In genomic region chr19:6392743-6393393, GRCm38 (mm10) we compare ENCODE assay signal across 10 mouse cellular contexts. TPM values are rescaled to one million over a fixed set of nuclear protein-coding genes. Genes with fewer than 3 reads are reported as not detected.
DNase-seq lines count a peak whose midpoint lies in the region; ATAC-seq and TF ChIP-seq lines count a peak whose summit lies in the region.
"Had no signal": no experiment of that assay in that cellular context is flagged by ENCODE, and none has a peak within 500 bp of the region (broad histone marks: within the 10 kb centered on the region; RNA-seq: fewer than 3 reads in every experiment).

No protein-coding gene starts in this region.

- TF ChIP-seq CTCF in heart, adult 2 months (IDR thresholded peaks at IDR 0.05): peak; percentile 62
- TF ChIP-seq CTCF in lung, embryonic 14.5 days (IDR thresholded peaks at IDR 0.05; ENCODE audit: low read depth): peak; percentile 46

- peaks cover 3% of the 10 kb centered on the region; the same call in 1 of the 2 replicates for H3K36me3 ChIP-seq in heart, adult 2 months (ENCODE audit: control insufficient read depth, insufficient read depth, low read length)
- H3K36me3 ChIP-seq in lung, embryonic 14.5 days (ENCODE audit: insufficient read depth): no peaks in the 10 kb centered on the region
- H3K36me3 ChIP-seq: limb, embryonic 12.5 days had no signal

- DNase-seq in heart, adult 2 months: no peak
- no peak for DNase-seq in heart, postnatal 36 days
- DNase-seq in lung, embryonic 14.5 days: no peak
- DNase-seq in lung, postnatal 4 days: no peak
- peak; percentile 73 for DNase-seq in ES-CJ7 (ENCODE audit: low read depth, low spot score)
- DNase-seq in Muller cell, postnatal 12 days (ENCODE audit: inconsistent ontology term): no peak
- no peak for DNase-seq in cerebellum, adult 8-10 months
- DNase-seq: heart, postnatal 10 days had no signal

- TF ChIP-seq POLR2A in heart, adult 2 months (IDR thresholded peaks at IDR 0.05; ENCODE audit: insufficient read depth, low read depth, low read length): no peak

- TF ChIP-seq EP300 in heart, adult 2 months (IDR thresholded peaks at IDR 0.05; ENCODE audit: insufficient read depth, low read depth, low read length): no peak

- WGBS in heart, adult 2 months: 91% methylated on average over 14 of the region's 14 CpGs
- 90% methylated on average over 14 of the region's 14 CpGs for WGBS in lung, embryonic 14.5 days

- H3K4me1 ChIP-seq in heart, adult 2 months (ENCODE audit: control insufficient read depth, insufficient read depth, low read length): no peaks in the 10 kb centered on the region; the same call in 1 of the 2 replicates
- no peaks in the 10 kb centered on the region for H3K4me1 ChIP-seq in lung, embryonic 14.5 days (ENCODE audit: insufficient read depth)

- H3K9me3 ChIP-seq in lung, embryonic 14.5 days (ENCODE audit: low read depth, low read length): no peaks in the 10 kb centered on the region
- H3K9me3 ChIP-seq: limb, embryonic 12.5 days had no signal

- no peak overlapping the region for H3K4me3 ChIP-seq in heart, adult 2 months
- H3K4me3 ChIP-seq in lung, embryonic 14.5 days (ENCODE audit: low read depth, low read length): no peak overlapping the region
- H3K4me3 ChIP-seq: limb, embryonic 12.5 days had no signal

- intact Hi-C loops in heart, adult 2 months (cut with DNase I): no loop called here
- intact Hi-C loops in heart, postnatal 36 days (cut with DNase I): no loop called here

- no peak overlapping the region for H3K4me2 ChIP-seq in lung, embryonic 14.5 days
- H3K4me2 ChIP-seq: limb, embryonic 12.5 days had no signal

- no peak overlapping the region for H3K9ac ChIP-seq in heart, adult 2 months (ENCODE audit: low read depth, low read length)
- no peak overlapping the region for H3K9ac ChIP-seq in lung, embryonic 14.5 days
- H3K9ac ChIP-seq: limb, embryonic 12.5 days had no signal

- H3K27me3 ChIP-seq in heart, adult 2 months (ENCODE audit: control insufficient read depth, insufficient read depth, low read length): no peaks in the 10 kb centered on the region
- 0 out of 2 replicates have a peak, but pooled peaks cover under 1% of the 10 kb centered on the region for H3K27me3 ChIP-seq in lung, embryonic 14.5 days (ENCODE audit: insufficient read depth, low read length)

- no peak for ATAC-seq in lung, embryonic 14.5 days (ENCODE audit: insufficient read depth)
- peak; percentile 42; the same call in 1 of the 2 replicates for ATAC-seq in megakaryocyte, adult 5-6 weeks (ENCODE audit: poor library complexity, severe bottlenecking)

- H3K27ac ChIP-seq in heart, adult 2 months: no peak overlapping the region
- no peak overlapping the region for H3K27ac ChIP-seq in lung, embryonic 14.5 days (ENCODE audit: low read depth)
- H3K27ac ChIP-seq: limb, embryonic 12.5 days had no signal

- H3K79me2 ChIP-seq in heart, adult 2 months (replicated peaks; ENCODE audit: control insufficient read depth, insufficient read depth, low read length): no peaks in the 10 kb centered on the region

RNA-seq across cellular contexts. Expression of gene Rasgrp2, which starts 6.3 kb away (rescaled TPM):
- total RNA-seq in heart, adult 2 months (2021): 10 to 100 TPM; 43.3 to 48.0 TPM
- polyA plus RNA-seq in heart, adult 2 months (2012; rRNA removed): 90.1 and 97.2 TPM in 2 replicates
- total RNA-seq in heart, postnatal 36 days (2021): 10 to 100 TPM; 38.8 to 57.2 TPM
- polyA plus RNA-seq in lung, embryonic 14.5 days (2014; fragmentation: Nextera tagmentation; extraction: Ambion mirVana): 34.8 and 35.1 TPM in 2 replicates
- 213 and 232 TPM in 2 replicates for total RNA-seq in megakaryocyte, adult 5-6 weeks (2015)
- total RNA-seq in megakaryocyte, adult 5-6 weeks (2017): 195 and 214 TPM in 2 replicates

RNA-seq across cellular contexts. Expression of gene Pygm, which starts 8.7 kb away (rescaled TPM):
- 1,000 to 10,000 TPM; 1,101 to 1,298 TPM for total RNA-seq in heart, adult 2 months (2021)
- 1,120 and 1,632 TPM in 2 replicates for polyA plus RNA-seq in heart, adult 2 months (2012; rRNA removed)
- total RNA-seq in heart, postnatal 36 days (2021): 1,000 to 10,000 TPM; 1,171 to 1,191 TPM
- 6.1 and 9.3 TPM in 2 replicates for polyA plus RNA-seq in lung, embryonic 14.5 days (2014; fragmentation: Nextera tagmentation; extraction: Ambion mirVana)
- total RNA-seq in megakaryocyte, adult 5-6 weeks (2015): 0.80 and 3.2 TPM in 2 replicates
- 0.11 and 0.12 TPM in 2 replicates for total RNA-seq in megakaryocyte, adult 5-6 weeks (2017)

RNA-seq across cellular contexts. Expression of gene Nrxn2, which starts 25.7 kb away (rescaled TPM):
- 1 to 10 TPM; 4.5 to 5.2 TPM for total RNA-seq in heart, adult 2 months (2021)
- polyA plus RNA-seq in heart, adult 2 months (2012; rRNA removed): 3.4 TPM in 2 replicates
- total RNA-seq in heart, postnatal 36 days (2021): 1 to 10 TPM; 3.9 to 4.5 TPM
- polyA plus RNA-seq in lung, embryonic 14.5 days (2014; fragmentation: Nextera tagmentation; extraction: Ambion mirVana): 0.47 and 1.1 TPM in 2 replicates
- total RNA-seq in megakaryocyte, adult 5-6 weeks (2015): 0.21 TPM in 1 of 2 replicates, not detected in the other
- not detected in 2 replicates for total RNA-seq in megakaryocyte, adult 5-6 weeks (2017)

RNA-seq across cellular contexts. Expression of gene Sf1, which starts 29.4 kb away (rescaled TPM):
- 100 to 1,000 TPM in 1 of 2 experiments, 10 to 100 TPM in 1; 93.0 to 103 TPM for total RNA-seq in heart, adult 2 months (2021)
- 51.7 and 58.5 TPM in 2 replicates for polyA plus RNA-seq in heart, adult 2 months (2012; rRNA removed)
- total RNA-seq in heart, postnatal 36 days (2021): 100 to 1,000 TPM in 1 of 2 experiments, 10 to 100 TPM in 1; 89.4 to 101 TPM
- polyA plus RNA-seq in lung, embryonic 14.5 days (2014; fragmentation: Nextera tagmentation; extraction: Ambion mirVana): 177 and 200 TPM in 2 replicates
- 164 and 205 TPM in 2 replicates for total RNA-seq in megakaryocyte, adult 5-6 weeks (2015)
- total RNA-seq in megakaryocyte, adult 5-6 weeks (2017): 179 and 212 TPM in 2 replicates

RNA-seq across cellular contexts. Expression of gene Map4k2, which starts 51.9 kb away (rescaled TPM):
- total RNA-seq in heart, adult 2 months (2021): 10 to 100 TPM; 36.1 to 38.4 TPM
- polyA plus RNA-seq in heart, adult 2 months (2012; rRNA removed): 88.9 and 107 TPM in 2 replicates
- 10 to 100 TPM; 36.4 to 56.7 TPM for total RNA-seq in heart, postnatal 36 days (2021)
- 13.4 and 22.2 TPM in 2 replicates for polyA plus RNA-seq in lung, embryonic 14.5 days (2014; fragmentation: Nextera tagmentation; extraction: Ambion mirVana)
- total RNA-seq in megakaryocyte, adult 5-6 weeks (2015): 35.0 and 43.3 TPM in 2 replicates
- 66.3 and 79.6 TPM in 2 replicates for total RNA-seq in megakaryocyte, adult 5-6 weeks (2017)

Comparison
In these comparisons a context has a peak if more than half of its experiments do, and no peak if none do; other contexts are left out.
1. RNA of gene Pygm, which starts 8.7 kb away (total RNA-seq): 1,101 to 1,298 TPM in heart, adult 2 months and 1,171 to 1,191 TPM in heart, postnatal 36 days; 0.11 to 3.2 TPM in megakaryocyte, adult 5-6 weeks; every median in the first group is over 100 times any median in the second.
2. RNA of gene Nrxn2, which starts 25.7 kb away (total RNA-seq): 4.5 to 5.2 TPM in heart, adult 2 months and 3.9 to 4.5 TPM in heart, postnatal 36 days; 0.21 TPM in megakaryocyte, adult 5-6 weeks; every median in the first group is over 4 times any median in the second.